Mouse (Mus musculus): Measurements from ENCODE around the gene Dip2c.

Dip2c gene

GRCm38 (mm10) chr13:9276322-9276855, at the start of gene Dip2c:
Gene Dip2c (plus strand): TSS chr13:9276528.
- peak; percentile 81 for DNase-seq (ENCODE audit: low spot score)

DNA sequence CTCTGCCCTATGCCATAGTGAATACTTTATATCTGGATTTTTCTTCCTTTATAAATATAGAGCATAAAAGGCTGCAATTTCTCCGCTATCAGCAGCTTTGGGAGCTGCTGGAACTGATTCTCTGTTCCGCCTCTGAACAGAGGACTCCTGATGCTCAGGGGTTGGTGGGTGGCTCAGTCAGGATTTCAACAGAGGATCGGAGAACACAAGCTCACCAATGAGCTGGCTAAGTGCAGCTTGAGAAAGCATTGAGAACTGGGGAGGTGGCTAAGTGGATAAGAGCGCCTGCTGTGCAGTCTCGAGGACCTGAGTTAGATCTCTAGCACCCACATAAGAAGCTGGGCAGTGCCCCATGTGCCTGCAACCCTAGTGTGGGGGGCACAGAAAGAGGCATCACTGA, 49.2 kb upstream of the Dip2c start:
- DNase-seq (ENCODE audit: low spot score) = no peak

- DNase-seq (ENCODE audit: low spot score) = no peak
Observed at GRCm38 (mm10) chr13:9237495-9237894, 38.8 kb upstream of the Dip2c start.

- DNase-seq (ENCODE audit: low spot score) = no peak
Observed at GRCm38 (mm10) chr13:9239127-9239526, 37.2 kb upstream of the Dip2c start.

GRCm38 (mm10) chr13:9239631-9240236, 36.6 kb upstream of the Dip2c start:
- DNase-seq (ENCODE audit: low spot score) = peak; percentile 38

- no peak for DNase-seq (ENCODE audit: low spot score)
Observed at GRCm38 (mm10) chr13:9261748-9262147, 14.6 kb upstream of the Dip2c start.

DNA sequence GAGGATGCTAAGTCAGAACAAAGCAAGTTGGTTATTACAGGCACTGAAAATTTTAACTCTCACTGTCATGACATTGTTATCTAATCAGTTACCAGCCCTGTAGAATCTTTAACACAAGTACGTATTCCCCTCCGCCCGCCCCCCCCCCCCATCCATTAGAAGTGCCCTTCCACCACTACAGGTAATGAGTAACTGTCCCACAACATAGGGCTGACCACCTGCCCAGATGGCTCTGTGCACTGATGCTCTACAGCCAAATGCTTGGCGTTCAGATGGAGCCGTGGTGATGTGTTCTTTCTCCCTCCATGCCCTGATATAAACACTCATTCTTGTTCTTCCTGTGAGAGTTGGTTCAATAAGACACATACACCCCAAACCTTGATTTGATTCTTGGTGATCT, 10.8 kb upstream of the Dip2c start:
- DNase-seq (ENCODE audit: low spot score) = no peak

DNA sequence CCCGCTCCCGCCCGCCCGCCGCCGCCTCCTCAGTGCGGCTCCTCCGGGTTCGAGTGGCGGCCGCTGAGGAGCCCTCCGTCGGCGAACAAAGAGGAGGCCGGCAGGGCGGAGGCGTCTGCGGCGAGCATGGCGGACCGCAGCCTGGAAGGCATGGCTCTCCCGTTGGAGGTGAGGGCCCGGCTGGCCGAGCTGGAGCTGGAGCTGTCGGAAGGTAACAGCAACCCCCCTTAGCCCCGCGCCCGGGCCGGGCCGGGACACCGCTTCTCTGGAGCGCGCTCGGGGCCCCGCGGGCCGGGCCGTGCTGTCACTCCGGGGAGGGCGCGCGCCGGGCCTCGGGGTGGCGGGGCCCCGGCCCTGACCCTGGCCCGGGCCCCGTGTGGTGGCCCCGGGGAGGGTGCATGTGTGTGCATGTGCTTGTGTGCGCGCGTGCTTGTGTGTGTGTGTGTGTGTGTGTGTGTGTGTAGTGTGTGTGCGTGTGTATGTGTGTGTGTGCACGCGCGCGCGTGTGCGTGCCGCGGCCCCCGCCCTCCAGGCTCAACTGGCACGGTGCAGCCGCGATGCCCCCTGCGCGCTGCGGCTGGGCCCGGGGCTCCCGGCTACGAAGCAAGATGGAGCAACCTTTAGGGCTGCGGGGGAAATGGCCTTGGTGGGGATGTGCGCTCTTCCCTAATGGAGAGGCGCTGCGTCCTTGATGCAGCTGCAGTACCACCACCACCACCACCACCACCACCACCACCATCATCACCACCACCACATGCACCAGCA, 710 bp downstream of the Dip2c start:
- no peak for DNase-seq (ENCODE audit: low spot score)

DNA sequence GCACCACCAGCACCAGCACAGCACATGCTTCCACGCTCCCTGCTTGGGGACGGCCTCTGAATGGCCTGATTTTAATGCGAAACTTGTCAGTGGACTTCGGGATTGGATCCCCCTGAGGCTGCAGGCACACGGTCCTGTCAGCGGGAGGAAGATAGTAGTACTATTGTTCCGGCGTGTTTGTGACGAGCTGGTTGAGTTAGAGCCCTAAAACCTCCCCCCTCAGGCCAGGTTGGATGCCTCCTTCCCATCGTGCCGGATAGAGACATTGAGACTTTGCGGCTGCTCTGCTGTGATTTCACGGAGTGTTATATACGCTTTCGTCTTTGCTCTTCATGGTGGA, 1.3 kb downstream of the Dip2c start:
- DNase-seq (ENCODE audit: low spot score) = peak; percentile 19

DNA sequence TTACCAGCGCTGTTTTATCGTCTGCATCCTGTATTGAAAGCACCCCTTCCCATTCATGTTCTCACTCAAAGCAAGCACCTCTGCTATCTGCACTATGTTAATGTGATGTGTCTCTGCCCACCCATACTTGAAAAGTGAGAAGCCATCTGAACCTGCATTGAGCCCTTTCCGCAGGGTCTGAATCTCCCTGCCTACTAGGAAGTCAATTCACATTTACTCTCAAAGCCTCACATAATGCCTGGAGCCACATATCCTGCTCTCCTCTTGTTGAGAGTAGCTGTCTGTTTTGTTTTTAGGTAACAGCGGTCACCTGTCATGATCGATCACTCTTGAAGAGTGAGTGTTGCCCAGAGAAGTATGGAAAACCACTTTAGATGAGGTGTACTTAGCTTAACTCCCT, 2.3 kb downstream of the Dip2c start:
- DNase-seq (ENCODE audit: low spot score) = no peak

DNA sequence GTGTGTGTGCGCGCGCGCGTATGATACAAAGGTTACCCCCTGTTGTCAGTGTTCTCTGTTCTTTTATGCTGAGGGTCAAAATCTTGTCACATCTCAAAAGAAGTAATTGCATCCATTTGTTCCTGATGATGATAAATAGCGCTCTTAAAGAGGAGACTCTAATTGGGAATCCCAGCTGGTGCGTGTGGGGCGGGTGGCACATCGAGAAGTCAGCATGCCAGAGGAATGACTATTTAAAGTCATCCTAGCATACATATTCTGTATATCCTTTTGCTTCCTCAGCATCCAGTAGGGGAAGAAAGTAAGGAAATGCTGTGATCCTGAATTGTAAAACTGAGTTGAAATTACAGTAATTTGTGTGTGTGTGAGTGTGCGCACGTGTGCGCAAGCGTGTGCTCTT, 6.7 kb downstream of the Dip2c start:
- no peak for DNase-seq (ENCODE audit: low spot score)

- no peak for DNase-seq (ENCODE audit: low spot score)
Observed at GRCm38 (mm10) chr13:9289916-9290315, 13.6 kb downstream of the Dip2c start.

- no peak for DNase-seq (ENCODE audit: low spot score)
Observed at GRCm38 (mm10) chr13:9296285-9296684, 20.0 kb downstream of the Dip2c start.

- DNase-seq (ENCODE audit: low spot score) = no peak
Observed at GRCm38 (mm10) chr13:9297266-9297665, 20.9 kb downstream of the Dip2c start.

GRCm38 (mm10) chr13:9297689-9298088, 21.4 kb downstream of the Dip2c start:
- DNase-seq (ENCODE audit: low spot score) = no peak

DNA sequence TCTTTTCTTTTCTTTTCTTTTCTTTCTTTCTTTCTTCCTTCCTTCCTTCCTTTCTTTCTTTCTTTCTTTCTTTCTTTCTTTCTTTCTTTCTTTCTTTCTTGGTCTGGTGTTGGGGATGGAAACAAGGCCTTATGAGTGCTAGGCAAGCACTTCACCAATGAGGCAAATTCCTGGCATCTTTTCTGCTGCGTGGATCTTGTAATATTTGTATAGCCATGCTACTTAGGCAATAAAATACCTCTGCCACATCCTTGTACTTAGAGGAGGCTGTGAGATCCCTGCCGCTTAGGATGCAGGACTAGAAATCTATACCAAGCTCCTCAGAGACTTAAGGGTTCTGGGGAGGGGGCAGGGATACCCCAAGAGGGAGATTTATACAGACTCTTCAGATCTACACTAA, 23.3 kb downstream of the Dip2c start:
- no peak for DNase-seq (ENCODE audit: low spot score)

GRCm38 (mm10) chr13:9308863-9309262, 32.5 kb downstream of the Dip2c start:
- DNase-seq (ENCODE audit: low spot score) = no peak

GRCm38 (mm10) chr13:9310806-9311205, 34.5 kb downstream of the Dip2c start:
- DNase-seq (ENCODE audit: low spot score) = no peak

DNA sequence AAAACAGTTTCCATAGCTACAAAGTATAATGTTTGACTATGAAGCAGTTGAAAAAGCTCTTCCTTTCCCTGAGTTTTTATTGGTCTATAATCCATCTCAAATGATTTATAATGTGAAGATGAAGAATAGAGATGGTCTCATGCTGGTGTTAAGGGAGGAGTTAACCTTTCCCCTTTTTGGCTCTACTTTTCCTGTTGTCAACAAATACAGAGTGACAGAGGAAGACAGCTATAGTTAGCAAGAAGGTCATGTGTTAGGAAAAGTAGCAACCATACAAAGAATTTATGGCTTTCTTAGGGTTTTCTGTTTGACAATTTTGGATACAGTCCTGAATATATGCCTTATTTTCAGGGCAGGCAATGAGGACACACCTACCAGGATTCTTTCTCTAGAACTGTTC, 36.6 kb downstream of the Dip2c start:
- DNase-seq (ENCODE audit: low spot score) = no peak

DNA sequence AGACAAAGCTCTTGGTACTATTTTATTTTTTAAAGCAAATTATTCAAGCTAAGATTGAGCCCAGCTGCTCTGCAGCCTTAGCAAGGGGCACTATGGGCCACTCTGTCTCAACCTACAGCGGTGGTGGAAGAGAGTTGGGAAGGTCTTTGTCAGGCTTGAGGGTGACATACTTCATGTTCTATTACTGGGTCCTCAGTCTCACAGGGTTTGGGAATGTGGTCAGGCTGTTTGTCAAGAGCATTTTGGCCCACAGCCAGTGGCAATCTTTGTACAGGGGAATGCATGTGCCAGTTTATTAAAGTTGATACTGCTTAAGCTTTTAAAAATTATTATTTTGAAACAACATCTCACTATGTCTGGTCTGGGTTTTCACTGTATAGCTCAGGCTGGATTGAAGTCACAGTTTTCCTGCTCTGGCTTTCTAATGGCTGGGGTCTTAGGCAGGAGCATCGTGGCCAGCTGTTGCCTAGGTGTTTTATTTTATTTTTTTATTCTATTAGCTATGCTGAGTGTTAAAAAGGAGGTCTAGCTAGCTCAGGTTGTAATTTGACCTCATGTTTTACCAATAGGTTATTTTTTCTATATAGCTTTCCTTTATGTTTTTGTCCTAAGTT, 37.9 kb downstream of the Dip2c start:
- DNase-seq (ENCODE audit: low spot score) = peak; percentile 68

DNA sequence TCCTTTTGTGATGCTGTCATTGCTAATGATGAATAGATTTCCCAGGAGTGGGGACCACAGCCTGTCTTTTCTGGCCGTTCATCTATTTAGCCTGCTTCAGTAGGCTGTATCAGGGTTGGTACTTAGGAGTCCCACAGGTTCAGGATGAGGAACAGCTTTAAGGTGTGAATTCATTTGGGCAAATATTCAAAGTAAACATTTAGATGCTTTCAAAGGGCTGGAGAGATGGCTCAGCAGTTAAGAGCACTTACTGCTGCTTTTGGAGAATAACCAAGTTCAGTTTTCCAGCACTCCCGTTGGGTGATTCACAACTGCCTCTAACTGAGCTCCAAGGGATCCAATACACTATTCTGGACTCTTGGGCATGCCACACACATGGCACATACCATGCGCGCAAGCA, 38.4 kb downstream of the Dip2c start:
- no peak for DNase-seq (ENCODE audit: low spot score)

- no peak for DNase-seq (ENCODE audit: low spot score)
Observed at GRCm38 (mm10) chr13:9319745-9320144, 43.4 kb downstream of the Dip2c start.

DNA sequence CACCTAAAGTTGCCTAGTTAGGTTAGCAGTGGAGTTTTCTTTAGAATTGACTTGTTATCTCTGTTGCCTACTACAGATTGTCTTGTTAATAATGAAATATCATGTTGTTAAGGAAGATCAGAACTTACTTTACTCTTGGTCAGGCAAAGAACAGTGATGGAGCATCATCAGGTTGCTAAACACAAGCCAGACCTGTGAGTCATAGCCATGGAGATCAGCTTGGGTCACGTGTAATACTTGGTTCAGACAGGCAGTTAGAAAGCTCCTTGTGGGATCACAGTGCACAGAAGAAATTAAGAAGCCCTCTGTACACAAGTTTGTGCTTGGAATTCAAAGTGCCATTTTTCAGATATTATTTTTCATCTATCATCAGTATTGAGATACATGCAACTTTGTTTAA, 48.9 kb downstream of the Dip2c start:
- no peak for DNase-seq (ENCODE audit: low spot score)

All from adipocyte (in vitro differentiated cells).